Mouse (Mus musculus): Measurements from ENCODE around the gene Bak1.

- TF ChIP-seq POLR2A (IDR thresholded peaks at IDR 0.05; ENCODE audit: control insufficient read depth, low read depth, low read length) (no peak), CTCF (IDR thresholded peaks at IDR 0.05; ENCODE audit: control insufficient read depth, insufficient read depth, insufficient replicate concordance, low read depth, low read length) (no peak)
Observed at GRCm38 (mm10) chr17:27032328-27032727, 3.5 kb upstream of the Bak1 start.

Data from testis, adult 2 months (tissue).